Mouse (Mus musculus) forebrain, embryonic 14.5 days (tissue): Measurements from ENCODE around the gene Nfyb. TPM values are rescaled to one million over a fixed set of nuclear protein-coding genes. Genes with fewer than 3 reads are reported as not detected.

Experiments
- ATAC-seq: fragments of 200-750 bp; cut with Nextera tagmentation; 2 replicates; pipeline ENCODE4 v1.8.0; 2017; ENCODE audit warnings: mild to moderate bottlenecking, moderate library complexity
- DNase-seq: peaks from one replicate; pipeline ENCODE4 v3.0.0-alpha.2; 2015; ENCODE audit warnings: low spot score
- H3K27ac ChIP-seq: fragments of 300-500 bp; sonication (generic); 2 replicates; pipeline ENCODE4 v1.5.1; 2014; ENCODE audit warnings: low read depth, mild to moderate bottlenecking, control low read depth, low read length, moderate library complexity
- H3K27me3 ChIP-seq: fragments of 300-500 bp; sonication (generic); replicated peaks from 2 replicates; pipeline ENCODE4 v1.6.1; 2014; ENCODE audit warnings: low read length, control low read depth, mixed read lengths; ENCODE audit not compliant: control insufficient read depth, insufficient read depth
- H3K36me3 ChIP-seq: fragments of 300-500 bp; sonication (generic); 2 replicates; pipeline ENCODE4 v1.6.1; 2014; ENCODE audit warnings: low read length, control low read depth; ENCODE audit not compliant: control insufficient read depth, insufficient read depth
- H3K4me1 ChIP-seq: fragments of 300-500 bp; sonication (generic); 2 replicates; pipeline ENCODE4 v1.6.1; 2014; ENCODE audit warnings: antibody characterized with exemption, low read length, control low read depth; ENCODE audit not compliant: control insufficient read depth, insufficient read depth
- H3K4me2 ChIP-seq: fragments of 300-500 bp; sonication (generic); 2 replicates; pipeline ENCODE4 v1.6.1; 2014; ENCODE audit warnings: mild to moderate bottlenecking, control low read depth, low read length
- H3K4me3 ChIP-seq: fragments of 300-500 bp; sonication (generic); 2 replicates; pipeline ENCODE4 v1.5.1; 2014; ENCODE audit warnings: low read depth, low read length, control low read depth
- H3K9ac ChIP-seq: fragments of 300-500 bp; sonication (generic); 2 replicates; pipeline ENCODE4 v1.6.1; 2014; ENCODE audit warnings: mild to moderate bottlenecking, low read length, control low read depth, moderate library complexity
- H3K9me3 ChIP-seq: fragments of 300-500 bp; sonication (generic); replicated peaks from 2 replicates; pipeline ENCODE4 v1.6.1; 2016; ENCODE audit warnings: low read length, control low read depth, mixed read lengths; ENCODE audit not compliant: control insufficient read depth
- WGBS: fragments of 180-500 bp; shearing (Covaris S2); extraction: QIAGEN DNeasy Blood & Tissue Kit; methylation state at CpG from one replicate; pipeline ENCODE4 v1.1.7; 2014; 5-methylcytosine and 5-hydroxymethylcytosine counted together
- polyA plus RNA-seq: library from polyadenylated mRNA; unstranded; fragments of >200 nt; fragmentation: Nextera tagmentation; extraction: Ambion mirVana; gene quantifications from 2 replicates; pipeline ENCODE4 v1.2.1, GENCODE M21; 2014

Gene Nfyb
- polyA plus RNA-seq, 1 experiment from 2014 or later, result 69.1 TPM

DNA sequence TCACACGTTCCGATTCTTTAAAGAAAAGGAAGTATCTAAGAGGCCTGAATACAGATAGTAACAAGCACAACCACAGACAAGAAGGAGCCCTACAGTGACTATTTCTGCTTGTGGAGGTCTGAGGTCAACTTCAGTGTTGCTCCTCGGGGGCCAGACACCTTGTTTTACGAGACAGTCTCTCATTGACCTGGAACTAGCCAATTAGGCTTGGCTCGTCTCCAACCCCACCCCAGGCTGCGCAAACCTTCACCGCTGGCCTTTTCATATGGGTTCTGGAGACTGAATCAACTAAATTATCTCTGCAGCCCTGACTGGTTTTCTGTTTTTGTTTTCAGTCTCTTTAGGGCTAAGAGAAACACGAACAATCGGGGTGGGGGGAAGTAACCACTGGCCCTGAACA, 6.6 kb downstream of the Nfyb start:
- H3K27ac ChIP-seq, result 0 out of 2 replicates have a peak overlapping the region, but pooled peaks have one; percentile 30
- H3K9me3 ChIP-seq, result no peaks in the 10 kb centered on the region
- no peak for DNase-seq
- H3K4me2 ChIP-seq, result 0 out of 2 replicates have a peak overlapping the region, but pooled peaks have one; percentile 10
- ATAC-seq, result no peak
- H3K4me3 ChIP-seq, result no peak overlapping the region
- peak overlapping the region; percentile 22; the same call in 1 of the 2 replicates for H3K9ac ChIP-seq
- H3K27me3 ChIP-seq, result no peaks in the 10 kb centered on the region
- peaks cover 27% of the 10 kb centered on the region for H3K4me1 ChIP-seq
- H3K36me3 ChIP-seq, result peaks cover 84% of the 10 kb centered on the region
- WGBS, result 30% methylated on average over 9 of the region's 9 CpGs

DNA sequence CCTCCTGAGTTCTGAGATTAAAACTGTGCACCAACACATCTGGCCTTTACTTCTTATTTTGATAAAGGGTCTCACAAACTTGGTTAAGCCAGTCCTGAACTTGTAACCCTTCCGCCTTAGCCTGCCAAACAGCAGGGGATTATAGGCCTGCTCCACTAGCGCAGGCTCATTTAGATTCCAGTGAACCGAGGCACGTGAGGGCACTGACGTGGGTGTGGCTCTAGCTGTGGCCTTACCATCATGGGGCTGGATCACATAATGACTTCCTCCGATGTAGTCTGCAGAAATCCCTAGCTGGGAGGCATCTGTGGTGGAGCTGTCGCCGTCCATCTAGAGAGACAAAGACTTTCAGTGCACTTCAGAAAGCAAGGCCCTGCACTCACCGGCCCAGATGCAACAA, 7.5 kb downstream of the Nfyb start:
- Histone ChIP-seq H3K36me3 (peaks cover 92% of the 10 kb centered on the region), H3K4me3 (no peak overlapping the region), H3K27me3 (no peaks in the 10 kb centered on the region), H3K4me2 (no peak overlapping the region), H3K27ac (no peak overlapping the region), H3K9ac (no peak overlapping the region), H3K4me1 (peaks cover 21% of the 10 kb centered on the region), H3K9me3 (no peaks in the 10 kb centered on the region)
- 94% methylated on average over 9 of the region's 9 CpGs for WGBS
- no peak for ATAC-seq
- DNase-seq, result no peak

GRCm38 (mm10) chr10:82755213-82755890, 8.6 kb downstream of the Nfyb start:
- Histone ChIP-seq H3K27me3 (no peaks in the 10 kb centered on the region), H3K4me2 (no peak overlapping the region), H3K9ac (no peak overlapping the region), H3K36me3 (peaks cover 92% of the 10 kb centered on the region), H3K9me3 (no peaks in the 10 kb centered on the region), H3K27ac (no peak overlapping the region), H3K4me1 (peaks cover 10% of the 10 kb centered on the region), H3K4me3 (no peak overlapping the region)
- ATAC-seq, result no peak; the same call in 1 of the 2 replicates
- WGBS, result 72% methylated on average over 11 of the region's 11 CpGs
- peak; percentile 52 for DNase-seq

- Histone ChIP-seq H3K27ac (no peak overlapping the region), H3K4me3 (no peak overlapping the region), H3K9me3 (no peaks in the 10 kb centered on the region), H3K4me2 (no peak overlapping the region), H3K4me1 (peaks cover 9% of the 10 kb centered on the region), H3K36me3 (peaks cover 93% of the 10 kb centered on the region), H3K27me3 (no peaks in the 10 kb centered on the region), H3K9ac (no peak overlapping the region)
- ATAC-seq (no peak), DNase-seq (no peak)
- 97% methylated on average over 1 of the region's 1 CpGs for WGBS
Observed at GRCm38 (mm10) chr10:82754642-82755041, 9.3 kb downstream of the Nfyb start.

GRCm38 (mm10) chr10:82752921-82753320, 11.0 kb downstream of the Nfyb start:
- WGBS, result 99% methylated on average over 3 of the region's 3 CpGs

GRCm38 (mm10) chr10:82750778-82751177, 13.2 kb downstream of the Nfyb start:
- no peak for DNase-seq
- H3K36me3 ChIP-seq, result peaks cover 96% of the 10 kb centered on the region
- WGBS, result 95% methylated on average over 6 of the region's 6 CpGs
- no peaks in the 10 kb centered on the region for H3K9me3 ChIP-seq
- H3K9ac ChIP-seq, result no peak overlapping the region
- H3K4me2 ChIP-seq, result no peak overlapping the region
- no peaks in the 10 kb centered on the region for H3K27me3 ChIP-seq
- no peak overlapping the region for H3K27ac ChIP-seq
- no peak overlapping the region for H3K4me3 ChIP-seq
- ATAC-seq, result no peak
- no peaks in the 10 kb centered on the region for H3K4me1 ChIP-seq

More at GRCm38 (mm10) chr10:82752921-82753320, 11.0 kb downstream of the Nfyb start:
- Histone ChIP-seq H3K27ac (no peak overlapping the region), H3K4me2 (no peak overlapping the region), H3K9ac (no peak overlapping the region), H3K27me3 (no peaks in the 10 kb centered on the region), H3K9me3 (no peaks in the 10 kb centered on the region), H3K36me3 (peaks cover 96% of the 10 kb centered on the region), H3K4me3 (no peak overlapping the region), H3K4me1 (peaks cover 6% of the 10 kb centered on the region)
- DNase-seq (no peak), ATAC-seq (no peak)

DNA sequence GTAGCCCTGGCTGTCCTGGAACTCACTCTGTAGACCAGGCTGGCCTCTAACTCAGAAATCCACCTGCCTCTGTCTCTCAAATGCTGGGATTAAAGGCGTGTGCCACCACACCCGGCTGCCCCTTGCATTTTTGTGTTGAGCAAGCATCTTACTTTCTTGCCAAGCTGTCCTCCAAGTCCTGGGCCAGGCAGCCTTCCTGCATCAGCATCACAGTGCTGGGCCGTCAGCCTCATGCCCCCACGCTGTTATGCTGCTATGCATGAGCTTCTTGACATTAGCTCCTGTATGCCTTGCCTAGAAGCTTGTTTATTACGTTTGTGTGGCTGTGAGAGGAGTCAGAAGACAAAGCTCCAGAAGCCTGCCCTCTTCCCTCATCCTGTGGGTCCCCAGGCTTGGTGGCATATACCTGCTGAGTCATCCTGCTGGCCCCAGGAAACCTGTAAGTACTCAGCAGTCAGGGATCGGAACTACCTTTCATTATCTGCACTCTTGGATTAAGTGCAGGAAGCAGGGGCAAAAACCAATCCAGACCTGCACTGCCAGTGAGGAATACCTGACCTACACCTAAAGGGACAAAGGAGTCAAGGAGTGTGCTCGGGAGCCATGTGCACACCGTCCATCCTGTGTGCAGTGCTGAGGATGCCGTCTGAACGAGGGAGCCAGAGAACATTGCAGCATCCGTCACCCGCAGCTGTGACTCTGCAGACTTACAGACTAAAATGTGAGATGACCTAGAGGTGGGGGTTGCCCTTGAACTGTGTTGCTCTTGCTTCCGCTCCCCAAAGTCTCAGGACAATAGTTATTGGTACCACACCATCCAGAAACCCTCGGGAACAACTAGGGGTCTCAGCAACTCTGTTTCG, 16.7 kb downstream of the Nfyb start:
- H3K27ac ChIP-seq, result no peak overlapping the region
- H3K4me3 ChIP-seq, result no peak overlapping the region
- no peaks in the 10 kb centered on the region for H3K9me3 ChIP-seq
- H3K4me1 ChIP-seq, result no peaks in the 10 kb centered on the region
- peaks cover 80% of the 10 kb centered on the region for H3K36me3 ChIP-seq
- no peak for DNase-seq
- H3K9ac ChIP-seq, result no peak overlapping the region
- ATAC-seq, result no peak
- 90% methylated on average over 15 of the region's 15 CpGs for WGBS
- H3K27me3 ChIP-seq, result no peaks in the 10 kb centered on the region
- no peak overlapping the region for H3K4me2 ChIP-seq

GRCm38 (mm10) chr10:82745301-82745700, 18.6 kb downstream of the Nfyb start:
- Histone ChIP-seq H3K36me3 (peaks cover 61% of the 10 kb centered on the region), H3K27me3 (no peaks in the 10 kb centered on the region), H3K4me2 (no peak overlapping the region), H3K27ac (no peak overlapping the region), H3K4me3 (no peak overlapping the region), H3K4me1 (no peaks in the 10 kb centered on the region), H3K9ac (no peak overlapping the region), H3K9me3 (no peaks in the 10 kb centered on the region)
- no peak for DNase-seq
- 88% methylated on average over 5 of the region's 5 CpGs for WGBS
- ATAC-seq, result no peak

DNA sequence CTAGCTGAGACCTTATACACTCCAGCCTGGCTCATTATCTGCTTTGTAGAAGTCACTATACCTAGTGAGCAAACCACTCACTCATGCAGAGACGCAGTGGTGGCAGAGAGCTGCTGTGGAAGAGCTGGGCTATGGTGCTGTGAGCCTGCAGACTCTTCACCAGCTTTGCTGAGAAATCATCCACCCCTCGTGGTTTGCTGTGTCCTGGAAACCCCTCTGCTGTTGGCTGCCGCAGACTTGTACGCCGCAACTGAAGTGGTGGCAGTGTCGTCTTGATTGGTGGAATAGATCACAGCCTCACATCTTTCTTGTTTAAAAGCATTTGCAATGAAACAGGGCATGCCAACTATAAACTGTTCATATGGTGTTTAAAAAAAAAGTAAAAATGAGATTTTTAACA, 19.6 kb downstream of the Nfyb start:
- Histone ChIP-seq H3K9ac (no peak overlapping the region), H3K4me2 (no peak overlapping the region), H3K27me3 (no peaks in the 10 kb centered on the region), H3K36me3 (peaks cover 63% of the 10 kb centered on the region), H3K4me1 (no peaks in the 10 kb centered on the region), H3K4me3 (no peak overlapping the region), H3K27ac (no peak overlapping the region), H3K9me3 (no peaks in the 10 kb centered on the region)
- 89% methylated on average over 6 of the region's 6 CpGs for WGBS
- ATAC-seq, result no peak
- DNase-seq, result no peak
